Mouse (Mus musculus) olfactory bulb, adult 2 months (tissue): ENCODE results near the gene Map4k3.

Experiments used
- CTCF ChIP-seq: fragments of 200-500 bp; IDR thresholded peaks from 2 replicates; pipeline ENCODE4 v1.5.1; 2012; ENCODE audit warnings: low read depth, mild to moderate bottlenecking, low read length, moderate library complexity; ENCODE audit not compliant: insufficient read depth
- POLR2A ChIP-seq: fragments of 200-500 bp; IDR thresholded peaks from 2 replicates; pipeline ENCODE4 v1.6.1; 2012; ENCODE audit warnings: mild to moderate bottlenecking, low read depth, low read length, moderate library complexity; ENCODE audit not compliant: insufficient read depth

- TF ChIP-seq POLR2A, result no peak
- TF ChIP-seq CTCF, result no peak
Measured at GRCm38 (mm10) chr17:80760344-80761145, 32.3 kb upstream of the Map4k3 start.
